Mouse (Mus musculus) gonadal fat pad, adult 2 months (tissue): ENCODE results near the gene Sema4a. TPM values are rescaled to one million over a fixed set of nuclear protein-coding genes. Genes with fewer than 3 reads are reported as not detected.
A peak's percentile ranks its signal among the peaks of the same experiment; 100 is the strongest.
"Not testable (repeated sequence)": the region's sequence is repeated elsewhere in the genome, so short reads cannot be mapped to it uniquely, and the experiment has no call there.

Experiments
- DNase-seq: peaks from one replicate; pipeline ENCODE4 v3.0.0-alpha.2; 2012; ENCODE audit warnings: low read depth
- polyA plus RNA-seq: library from polyadenylated mRNA; depleted of rRNA; stranded (reverse); fragments of >200 nt; gene quantifications from 2 replicates; pipeline ENCODE4 v1.2.3, GENCODE M21; 2012

Sema4a gene
- polyA plus RNA-seq, 1 experiment, result 100 TPM

GRCm38 (mm10) chr3:88428639-88429038 is 32.3 kb downstream of the Sema4a start:
- not testable (repeated sequence) for DNase-seq

GRCm38 (mm10) chr3:88427342-88427905 is 33.6 kb downstream of the Sema4a start:
- DNase-seq, result no peak

GRCm38 (mm10) chr3:88425708-88426420 is 35.1 kb downstream of the Sema4a start:
- DNase-seq, result no peak

GRCm38 (mm10) chr3:88425330-88425689 is 35.7 kb downstream of the Sema4a start:
- no peak for DNase-seq

GRCm38 (mm10) chr3:88424605-88425329 is 36.2 kb downstream of the Sema4a start, which contains the start of gene Slc25a44:
Gene Slc25a44 (minus strand): TSS chr3:88425139.
- peak; percentile 97 for DNase-seq

GRCm38 (mm10) chr3:88422020-88422720 is 38.8 kb downstream of the Sema4a start:
- DNase-seq, result no peak

- DNase-seq, result no peak
Measured at GRCm38 (mm10) chr3:88420771-88421170, 40.2 kb downstream of the Sema4a start.

- DNase-seq, result no peak
Measured at GRCm38 (mm10) chr3:88418016-88418415, 43.0 kb downstream of the Sema4a start.

GRCm38 (mm10) chr3:88415668-88416067 is 45.3 kb downstream of the Sema4a start:
- DNase-seq, result no peak

GRCm38 (mm10) chr3:88412636-88413035 is 48.3 kb downstream of the Sema4a start:
- no peak for DNase-seq

- DNase-seq, result no peak
Measured at GRCm38 (mm10) chr3:88411681-88412080, 49.3 kb downstream of the Sema4a start.

GRCm38 (mm10) chr3:88410645-88411031 is 50.3 kb downstream of the Sema4a start:
- no peak for DNase-seq

GRCm38 (mm10) chr3:88409741-88410644 is 51.0 kb downstream of the Sema4a start, which contains the start of gene Pmf1:
Gene Pmf1 (minus strand): TSS chr3:88410331.
- no peak for DNase-seq

GRCm38 (mm10) chr3:88408953-88409352 is 52.0 kb downstream of the Sema4a start:
- no peak for DNase-seq

- DNase-seq, result no peak
Measured at GRCm38 (mm10) chr3:88407529-88407928, 53.5 kb downstream of the Sema4a start.

GRCm38 (mm10) chr3:88407090-88407489 is 53.9 kb downstream of the Sema4a start:
- no peak for DNase-seq

GRCm38 (mm10) chr3:88403522-88404230 is 57.3 kb downstream of the Sema4a start:
- DNase-seq, result no peak

- no peak for DNase-seq
Measured at GRCm38 (mm10) chr3:88398666-88399065, 62.3 kb downstream of the Sema4a start.

- DNase-seq, result no peak
Measured at GRCm38 (mm10) chr3:88395742-88396141, 65.2 kb downstream of the Sema4a start.

GRCm38 (mm10) chr3:88395288-88395687 is 65.7 kb downstream of the Sema4a start:
- no peak for DNase-seq
